Mouse (Mus musculus) erythroblast, embryonic 14.5 days (primary cell): ENCODE measurements around the gene Ubl3.

Experiments
- GATA1 ChIP-seq: IDR thresholded peaks from 2 replicates; pipeline ENCODE4 v1.6.1; 2012; ENCODE audit warnings: low read length, inconsistent platforms, mixed read lengths
- TAL1 ChIP-seq: IDR thresholded peaks from 3 replicates; pipeline ENCODE4 v1.6.1; 2012; ENCODE audit warnings: low read length, inconsistent platforms, mixed read lengths

GRCm38 (mm10) chr5:148580388-148580985, 27.9 kb upstream of the Ubl3 start:
- TF ChIP-seq GATA1 (no peak), TAL1 (no peak)
